Mouse (Mus musculus): ENCODE measurements at regions not wholly inside any gene's neighbourhood (a gene's known extent, or its start where the extent isn't known, plus 50 kb on each side); places are given as distances from the start of the nearest gene placed in this dataset.

DNA sequence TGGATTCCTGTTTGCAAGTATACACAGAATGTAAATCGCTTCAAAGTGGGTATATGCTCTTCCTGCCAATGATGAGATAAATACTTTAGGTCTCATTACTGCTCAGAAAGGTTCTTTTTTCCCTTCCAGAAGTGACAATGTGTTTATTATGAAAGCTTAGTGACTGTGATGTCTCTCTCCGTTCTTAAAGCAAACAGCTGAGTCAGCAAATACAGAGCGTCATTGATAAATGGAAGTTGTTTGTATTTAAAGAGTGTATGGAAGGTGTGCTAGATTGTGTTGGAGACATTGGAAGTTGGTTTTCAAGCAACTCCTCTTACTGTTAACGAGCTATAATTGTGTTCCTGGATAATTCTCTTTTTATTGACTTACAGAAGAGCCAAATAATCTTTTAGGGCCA lies 408.0 kb downstream of the Prr30 start:
- H3K36me3 ChIP-seq (ENCODE audit: control insufficient read depth, insufficient read depth), result no peaks in the 10 kb centered on the region
- no peaks in the 10 kb centered on the region for H3K4me1 ChIP-seq (ENCODE audit: control insufficient read depth, insufficient read depth, low read length)
- H3K9me3 ChIP-seq (replicated peaks; ENCODE audit: control insufficient read depth, low read length), result no peaks in the 10 kb centered on the region
- ATAC-seq (replicated peaks; ENCODE audit: extremely low read depth, insufficient read depth, low FRiP score), result no peak
- no peak overlapping the region for H3K4me3 ChIP-seq (ENCODE audit: low read length)
- no peaks in the 10 kb centered on the region for H3K27me3 ChIP-seq (ENCODE audit: control insufficient read depth, insufficient read depth, low read length)
- 72% methylated on average over 4 of the region's 4 CpGs for WGBS
- H3K4me2 ChIP-seq (ENCODE audit: low read depth, low read length), result no peak overlapping the region
- H3K9ac ChIP-seq (ENCODE audit: low read length), result no peak overlapping the region
- no peak overlapping the region for H3K27ac ChIP-seq (ENCODE audit: low read length)

DNA sequence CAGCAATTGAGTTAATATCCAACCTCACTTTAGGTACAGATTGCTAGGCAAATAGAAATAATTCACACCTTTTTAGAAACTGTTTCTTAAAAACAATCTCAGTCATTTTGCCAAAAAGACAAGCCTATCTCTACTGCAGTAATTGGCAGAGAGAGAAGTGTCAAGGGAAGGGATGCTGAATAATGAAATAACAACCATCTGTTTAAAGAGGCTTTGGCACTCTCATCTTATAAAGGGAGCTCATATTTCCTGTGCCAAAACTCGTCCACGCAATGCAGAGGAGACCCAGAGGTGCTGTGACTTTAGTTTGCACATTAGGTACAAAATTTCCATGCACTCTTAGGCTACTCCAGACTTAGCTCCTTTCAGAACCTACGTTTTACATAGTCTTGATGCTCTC lies 418.2 kb downstream of the Prr30 start:
- no peaks in the 10 kb centered on the region for H3K36me3 ChIP-seq (ENCODE audit: control insufficient read depth, insufficient read depth)
- no peak overlapping the region for H3K4me2 ChIP-seq (ENCODE audit: low read depth, low read length)
- ATAC-seq (replicated peaks; ENCODE audit: extremely low read depth, insufficient read depth, low FRiP score), result no peak
- WGBS, result 76% methylated on average over 3 of the region's 3 CpGs
- H3K4me3 ChIP-seq (ENCODE audit: low read length), result no peak overlapping the region
- no peaks in the 10 kb centered on the region for H3K9me3 ChIP-seq (replicated peaks; ENCODE audit: control insufficient read depth, low read length)
- H3K27ac ChIP-seq (ENCODE audit: low read length), result no peak overlapping the region
- H3K4me1 ChIP-seq (ENCODE audit: control insufficient read depth, insufficient read depth, low read length), result no peaks in the 10 kb centered on the region
- H3K27me3 ChIP-seq (ENCODE audit: control insufficient read depth, insufficient read depth, low read length), result no peaks in the 10 kb centered on the region
- no peak overlapping the region for H3K9ac ChIP-seq (ENCODE audit: low read length)

- no peak for ATAC-seq (replicated peaks; ENCODE audit: extremely low read depth, insufficient read depth, low FRiP score)
- H3K9ac ChIP-seq (ENCODE audit: low read length), result no peak overlapping the region
- no peak overlapping the region for H3K27ac ChIP-seq (ENCODE audit: low read length)
- no peaks in the 10 kb centered on the region for H3K36me3 ChIP-seq (ENCODE audit: control insufficient read depth, insufficient read depth)
- WGBS, result 44% methylated on average over 2 of the region's 2 CpGs
- peaks cover 9% of the 10 kb centered on the region for H3K4me1 ChIP-seq (ENCODE audit: control insufficient read depth, insufficient read depth, low read length)
- H3K4me2 ChIP-seq (ENCODE audit: low read depth, low read length), result no peak overlapping the region
- H3K4me3 ChIP-seq (ENCODE audit: low read length), result no peak overlapping the region
- H3K9me3 ChIP-seq (replicated peaks; ENCODE audit: control insufficient read depth, low read length), result no peaks in the 10 kb centered on the region
- H3K27me3 ChIP-seq (ENCODE audit: control insufficient read depth, insufficient read depth, low read length), result no peaks in the 10 kb centered on the region
These were observed 446.2 kb downstream of the Prr30 start for GRCm38 (mm10) chr14:100753951-100754350.

GRCm38 (mm10) chr14:100752746-100753145 lies 447.4 kb downstream of the Prr30 start:
- Histone ChIP-seq H3K9ac (ENCODE audit: low read length) (no peak overlapping the region), H3K4me2 (ENCODE audit: low read depth, low read length) (no peak overlapping the region), H3K27me3 (ENCODE audit: control insufficient read depth, insufficient read depth, low read length) (no peaks in the 10 kb centered on the region), H3K4me1 (ENCODE audit: control insufficient read depth, insufficient read depth, low read length) (peaks cover 9% of the 10 kb centered on the region), H3K9me3 (replicated peaks; ENCODE audit: control insufficient read depth, low read length) (no peaks in the 10 kb centered on the region), H3K4me3 (ENCODE audit: low read length) (no peak overlapping the region), H3K36me3 (ENCODE audit: control insufficient read depth, insufficient read depth) (no peaks in the 10 kb centered on the region), H3K27ac (ENCODE audit: low read length) (no peak overlapping the region)
- ATAC-seq (replicated peaks; ENCODE audit: extremely low read depth, insufficient read depth, low FRiP score), result no peak
- 69% methylated on average over 10 of the region's 10 CpGs for WGBS

GRCm38 (mm10) chr14:100749737-100750541 lies 450.2 kb downstream of the Prr30 start:
- whole genome bisulfite sequencing, result 9% methylated on average over 19 of the region's 19 CpGs
- no peaks in the 10 kb centered on the region for H3K27me3 ChIP-seq (ENCODE audit: control insufficient read depth, insufficient read depth, low read length)
- peak; percentile 100 for ATAC-seq (replicated peaks; ENCODE audit: extremely low read depth, insufficient read depth, low FRiP score)

GRCm38 (mm10) chr14:100735276-100735675 lies 450.8 kb upstream of the Klf12 start:
- Histone ChIP-seq H3K9me3 (replicated peaks; ENCODE audit: control insufficient read depth, low read length) (0 out of 2 replicates have a peak, but pooled peaks cover 2% of the 10 kb centered on the region), H3K27ac (ENCODE audit: low read length) (no peak overlapping the region), H3K36me3 (ENCODE audit: control insufficient read depth, insufficient read depth) (no peaks in the 10 kb centered on the region), H3K4me2 (ENCODE audit: low read depth, low read length) (no peak overlapping the region), H3K27me3 (ENCODE audit: control insufficient read depth, insufficient read depth, low read length) (no peaks in the 10 kb centered on the region), H3K9ac (ENCODE audit: low read length) (no peak overlapping the region), H3K4me3 (ENCODE audit: low read length) (no peak overlapping the region), H3K4me1 (ENCODE audit: control insufficient read depth, insufficient read depth, low read length) (no peaks in the 10 kb centered on the region)
- no peak for ATAC-seq (replicated peaks; ENCODE audit: extremely low read depth, insufficient read depth, low FRiP score)
- WGBS, result 73% methylated on average over 4 of the region's 4 CpGs

More at GRCm38 (mm10) chr14:100749737-100750541, 450.2 kb downstream of the Prr30 start:
- Histone ChIP-seq H3K36me3 (ENCODE audit: control insufficient read depth, insufficient read depth) (no peaks in the 10 kb centered on the region), H3K27ac (ENCODE audit: low read length) (peak overlapping the region; percentile 81), H3K4me1 (ENCODE audit: control insufficient read depth, insufficient read depth, low read length) (peaks cover 9% of the 10 kb centered on the region), H3K4me2 (ENCODE audit: low read depth, low read length) (peak overlapping the region; percentile 77), H3K9me3 (replicated peaks; ENCODE audit: control insufficient read depth, low read length) (no peaks in the 10 kb centered on the region), H3K4me3 (ENCODE audit: low read length) (peak overlapping the region; percentile 50), H3K9ac (ENCODE audit: low read length) (peak overlapping the region; percentile 78)

DNA sequence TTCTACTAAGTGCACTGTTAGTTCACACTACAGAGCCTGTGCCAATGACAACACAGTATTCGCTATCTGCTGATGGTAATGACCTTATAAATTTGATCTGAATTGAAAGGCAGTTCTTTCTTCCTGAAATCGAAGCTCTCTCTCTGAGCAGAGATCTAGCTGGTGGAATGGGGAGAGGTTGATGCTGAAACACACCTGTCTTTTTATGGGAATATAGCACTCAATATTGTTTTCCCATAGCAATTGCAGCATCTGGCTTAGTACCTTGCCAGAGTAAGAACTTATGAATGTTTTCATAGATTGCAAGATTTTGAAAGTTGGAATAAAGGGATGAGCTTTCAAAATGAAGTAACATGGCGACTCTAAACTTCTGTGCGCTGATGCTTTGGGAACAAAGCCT lies 444.0 kb upstream of the Klf12 start:
- H3K4me2 ChIP-seq (ENCODE audit: low read depth, low read length), result no peak overlapping the region
- H3K9me3 ChIP-seq (replicated peaks; ENCODE audit: control insufficient read depth, low read length), result 0 out of 2 replicates have a peak, but pooled peaks cover under 1% of the 10 kb centered on the region
- no peak overlapping the region for H3K4me3 ChIP-seq (ENCODE audit: low read length)
- 71% methylated on average over 4 of the region's 4 CpGs for WGBS
- H3K4me1 ChIP-seq (ENCODE audit: control insufficient read depth, insufficient read depth, low read length), result peaks cover 2% of the 10 kb centered on the region; the same call in 1 of the 2 replicates
- no peak for ATAC-seq (replicated peaks; ENCODE audit: extremely low read depth, insufficient read depth, low FRiP score)
- no peak overlapping the region for H3K27ac ChIP-seq (ENCODE audit: low read length)
- no peak overlapping the region for H3K9ac ChIP-seq (ENCODE audit: low read length)
- no peaks in the 10 kb centered on the region for H3K36me3 ChIP-seq (ENCODE audit: control insufficient read depth, insufficient read depth)
- no peaks in the 10 kb centered on the region for H3K27me3 ChIP-seq (ENCODE audit: control insufficient read depth, insufficient read depth, low read length)

GRCm38 (mm10) chr14:100727701-100728100 lies 443.2 kb upstream of the Klf12 start:
- Histone ChIP-seq H3K4me1 (ENCODE audit: control insufficient read depth, insufficient read depth, low read length) (peaks cover 2% of the 10 kb centered on the region; the same call in 1 of the 2 replicates), H3K9me3 (replicated peaks; ENCODE audit: control insufficient read depth, low read length) (no peaks in the 10 kb centered on the region), H3K27me3 (ENCODE audit: control insufficient read depth, insufficient read depth, low read length) (no peaks in the 10 kb centered on the region), H3K4me3 (ENCODE audit: low read length) (no peak overlapping the region), H3K36me3 (ENCODE audit: control insufficient read depth, insufficient read depth) (no peaks in the 10 kb centered on the region), H3K9ac (ENCODE audit: low read length) (no peak overlapping the region), H3K27ac (ENCODE audit: low read length) (no peak overlapping the region), H3K4me2 (ENCODE audit: low read depth, low read length) (no peak overlapping the region)
- WGBS, result 65% methylated on average over 2 of the region's 2 CpGs
- no peak for ATAC-seq (replicated peaks; ENCODE audit: extremely low read depth, insufficient read depth, low FRiP score)

- Histone ChIP-seq H3K4me2 (ENCODE audit: low read depth, low read length) (no peak overlapping the region), H3K27me3 (ENCODE audit: control insufficient read depth, insufficient read depth, low read length) (no peaks in the 10 kb centered on the region), H3K4me1 (ENCODE audit: control insufficient read depth, insufficient read depth, low read length) (peaks cover 2% of the 10 kb centered on the region; the same call in 1 of the 2 replicates), H3K4me3 (ENCODE audit: low read length) (no peak overlapping the region), H3K9me3 (replicated peaks; ENCODE audit: control insufficient read depth, low read length) (no peaks in the 10 kb centered on the region), H3K9ac (ENCODE audit: low read length) (no peak overlapping the region), H3K27ac (ENCODE audit: low read length) (no peak overlapping the region), H3K36me3 (ENCODE audit: control insufficient read depth, insufficient read depth) (no peaks in the 10 kb centered on the region)
- ATAC-seq (replicated peaks; ENCODE audit: extremely low read depth, insufficient read depth, low FRiP score), result no peak
- WGBS, result 78% methylated on average over 8 of the region's 8 CpGs
These were observed 440.5 kb upstream of the Klf12 start for GRCm38 (mm10) chr14:100724962-100725361.
